Mouse (Mus musculus) left cerebral cortex, postnatal 25 days (tissue): ENCODE measurements around the gene Olfml2a. TPM values are rescaled to one million over a fixed set of nuclear protein-coding genes. Genes with fewer than 3 reads are reported as not detected.

Experiments
- DNase-seq, 2 experiments: peaks; one replicate each; pipeline ENCODE4 v3.0.0; 2022; ENCODE audit warnings: low spot score in 2 of 2, mixed read lengths in 1 of 2
- intact Hi-C: fragments of 180-260 bp; cut with DNase I; formaldehyde crosslinking; loops from one replicate; pipeline ENCODE4 v1.15.1; 2025
- total RNA-seq, 2 experiments: library from RNA; stranded (reverse); gene quantifications; 2 replicates each; pipeline ENCODE4 v1.2.3; 2021

Gene Olfml2a
- total RNA-seq, 2 experiments from 2014 or later = 1.9 to 2.3 TPM

DNA sequence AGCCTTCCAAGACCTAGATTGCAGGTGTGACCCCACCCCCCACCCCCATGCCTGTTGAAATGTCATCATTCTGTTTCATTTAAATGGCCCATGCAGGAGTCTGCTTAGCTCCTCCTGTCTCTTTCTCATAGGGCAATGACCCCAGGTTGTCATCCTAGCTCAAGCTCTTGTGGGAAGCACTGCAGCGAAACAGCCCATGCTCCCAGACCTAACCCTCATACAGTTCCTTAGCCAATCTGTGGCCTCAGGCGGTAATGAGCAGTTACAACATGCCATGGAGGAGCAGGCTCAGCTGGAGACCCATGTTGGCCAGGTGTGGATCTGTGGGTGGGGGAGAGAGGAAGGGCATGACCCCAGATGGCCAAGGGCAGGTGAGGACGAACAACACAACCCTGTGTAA, 43.4 kb downstream of the Olfml2a start:
- DNase-seq = no peak
- intact Hi-C loops = no loop called here

DNA sequence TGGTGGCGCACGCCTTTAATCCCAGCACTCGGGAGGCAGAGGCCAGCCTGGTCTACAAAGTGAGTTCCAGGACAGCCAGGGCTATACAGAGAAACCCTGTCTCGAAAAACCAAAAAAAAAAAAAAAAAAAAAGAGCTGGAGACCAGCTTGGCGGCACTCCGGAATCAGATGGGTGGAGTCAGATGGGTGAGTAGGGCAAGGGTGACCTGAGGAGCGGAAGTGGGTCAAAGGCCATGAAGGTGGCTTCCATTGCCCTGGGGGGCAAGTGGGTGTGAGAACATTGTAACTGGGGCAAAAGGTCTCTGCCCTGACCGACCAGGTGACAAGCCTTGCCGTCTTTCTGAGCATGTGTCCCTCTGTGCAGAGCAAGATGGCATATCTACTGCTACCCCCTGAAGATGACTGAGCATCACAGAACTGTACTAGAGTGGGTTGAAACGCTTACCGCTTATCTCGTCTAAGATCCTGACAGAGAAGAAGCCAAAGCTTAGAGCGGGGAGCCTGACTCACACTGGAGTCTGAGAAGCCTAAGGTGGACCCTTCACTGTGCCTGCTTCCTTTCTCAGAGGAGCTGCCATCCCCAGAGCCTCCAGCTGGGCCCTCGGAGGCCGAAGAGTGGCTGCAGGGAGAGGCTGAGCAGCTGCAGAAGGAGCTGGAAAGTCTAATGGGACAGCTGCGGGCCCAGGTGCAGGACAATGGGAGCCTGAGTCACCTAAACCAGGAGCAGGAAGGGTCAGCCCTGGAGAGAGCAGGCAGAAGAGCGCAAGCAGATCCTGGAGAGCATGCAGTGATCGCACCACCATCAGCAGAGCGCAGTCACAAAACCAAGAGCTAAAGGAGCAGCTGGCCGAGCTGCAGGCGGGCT, 44.4 kb downstream of the Olfml2a start:
- intact Hi-C loops = no loop called here
- no peak for DNase-seq

DNA sequence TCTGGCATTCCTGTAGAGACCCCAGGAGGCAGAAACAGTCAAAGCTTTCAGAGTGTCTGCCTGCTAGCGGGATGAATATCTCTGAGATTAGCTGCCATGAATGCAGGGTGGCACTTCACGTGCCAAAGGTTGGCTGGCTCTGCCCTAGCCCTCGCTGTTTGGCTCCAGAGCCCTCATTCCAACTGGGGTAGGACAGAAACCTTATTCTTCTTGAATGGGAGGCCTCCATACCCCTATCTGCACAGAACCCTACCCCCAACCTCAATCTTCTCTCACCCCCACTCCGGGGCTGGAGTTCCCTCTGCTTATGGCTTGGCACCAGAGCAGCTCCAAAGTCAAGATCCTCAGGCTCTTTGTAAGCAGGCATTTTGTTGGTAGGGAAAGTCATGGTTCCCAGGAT, 46.1 kb downstream of the Olfml2a start:
- intact Hi-C loops = no loop called here
- DNase-seq = no peak

- intact Hi-C loops = no loop called here
- DNase-seq = no peak
Measured at GRCm38 (mm10) chr2:38983456-38983855, 51.7 kb downstream of the Olfml2a start.

DNA sequence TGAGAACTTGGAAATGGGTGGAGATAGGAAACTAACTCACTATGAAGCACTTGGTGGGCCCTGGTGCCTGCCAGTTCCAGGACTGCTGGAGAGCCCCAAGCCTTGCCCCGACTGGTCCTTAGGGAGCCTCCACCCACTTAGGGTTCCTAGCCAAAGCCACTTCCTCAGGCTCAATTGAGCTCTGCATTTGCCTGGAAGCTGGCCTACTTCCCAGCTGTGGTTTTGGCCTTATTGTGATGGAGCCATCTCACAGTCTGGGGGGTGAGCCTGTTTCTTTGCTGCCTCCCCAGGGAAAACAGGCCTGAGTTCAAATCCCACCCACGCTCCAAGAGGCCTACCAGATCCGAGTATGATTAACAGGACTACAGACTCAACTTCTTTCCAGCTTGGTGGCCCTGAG, 54.8 kb downstream of the Olfml2a start:
- intact Hi-C loops = no loop called here
- no peak for DNase-seq

- no peak for DNase-seq
- intact Hi-C loops = no loop called here
Measured at GRCm38 (mm10) chr2:38987371-38987770, 55.6 kb downstream of the Olfml2a start.

DNA sequence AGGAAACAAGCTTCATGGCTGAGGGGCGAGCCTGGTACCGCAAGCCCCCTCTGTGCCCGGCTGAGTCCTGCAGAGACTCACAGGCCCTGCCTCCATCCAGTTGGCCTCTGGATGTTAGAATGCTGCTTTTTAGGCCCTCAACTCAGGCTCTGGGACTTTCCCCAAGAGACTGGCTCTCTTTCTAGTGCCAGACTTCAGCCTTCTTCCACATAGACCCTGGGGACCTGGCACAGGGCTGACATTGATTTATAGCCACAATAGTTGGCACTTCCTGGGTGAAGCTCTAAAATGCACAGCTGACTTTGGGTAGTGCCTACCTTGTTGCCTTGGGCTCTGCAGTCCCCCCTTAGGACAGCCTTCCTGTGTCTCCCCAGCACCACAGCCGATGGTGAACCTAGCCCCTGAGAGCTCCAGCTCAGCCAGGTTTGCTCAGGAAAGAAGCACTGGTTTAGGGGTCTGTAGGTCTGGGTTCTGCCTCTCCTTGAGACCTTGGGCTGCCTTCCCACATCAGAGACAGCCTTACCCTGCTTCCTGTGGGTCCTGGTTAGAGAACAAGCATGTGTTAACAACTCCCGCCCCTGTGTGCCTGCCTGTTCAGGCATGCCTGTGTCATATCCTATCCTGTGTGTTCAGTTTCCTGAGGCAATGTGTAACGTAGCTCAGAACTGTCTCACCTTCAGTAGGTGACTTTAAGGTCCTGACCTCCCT, 56.2 kb downstream of the Olfml2a start:
- DNase-seq = no peak
- intact Hi-C loops = no loop called here

- intact Hi-C loops = no loop called here
- no peak for DNase-seq
Measured at GRCm38 (mm10) chr2:38988929-38989328, 57.2 kb downstream of the Olfml2a start.

- intact Hi-C loops = no loop called here
- no peak for DNase-seq
Measured at GRCm38 (mm10) chr2:38992004-38992403, 60.2 kb downstream of the Olfml2a start.

DNA sequence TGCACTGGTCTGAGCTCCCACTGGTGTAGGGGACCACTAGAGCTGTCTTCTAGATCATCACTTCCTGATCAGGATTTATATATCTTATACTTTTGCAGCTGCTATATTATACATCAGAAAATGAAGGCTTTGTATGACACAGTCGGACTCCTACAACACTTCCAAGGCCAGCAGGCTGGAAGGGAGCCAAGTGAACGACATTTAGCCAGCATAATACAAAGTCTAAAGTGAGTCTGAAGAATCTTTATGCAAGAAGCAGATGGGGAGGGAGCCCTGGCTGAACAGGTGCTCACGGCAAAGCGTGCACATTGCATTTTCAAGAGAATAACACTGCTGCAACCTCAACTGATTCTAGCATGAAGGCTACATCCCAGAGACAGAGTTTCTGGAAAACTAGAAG, 60.7 kb downstream of the Olfml2a start:
- intact Hi-C loops = no loop called here
- peak in 1 of 2 experiments; percentile 38 for DNase-seq

- DNase-seq = peak; percentile 91 to 93
- intact Hi-C loops = loop anchor here (1.0 to 5.0 kb wide), 2 partner anchors 70 to 200 kb away; partner anchors contain the start of gene Nr6a1
Measured at GRCm38 (mm10) chr2:38997386-38998374, 65.9 kb downstream of the Olfml2a start, which contains the start of gene Wdr38. Gene Wdr38 (plus strand): TSS chr2:38997476.

- DNase-seq = no peak
- intact Hi-C loops = loop anchor here (5.0 kb wide), 1 partner anchor 202 kb away; no protein-coding TSS in a partner anchor
Measured at GRCm38 (mm10) chr2:38999381-38999780, 67.6 kb downstream of the Olfml2a start.

DNA sequence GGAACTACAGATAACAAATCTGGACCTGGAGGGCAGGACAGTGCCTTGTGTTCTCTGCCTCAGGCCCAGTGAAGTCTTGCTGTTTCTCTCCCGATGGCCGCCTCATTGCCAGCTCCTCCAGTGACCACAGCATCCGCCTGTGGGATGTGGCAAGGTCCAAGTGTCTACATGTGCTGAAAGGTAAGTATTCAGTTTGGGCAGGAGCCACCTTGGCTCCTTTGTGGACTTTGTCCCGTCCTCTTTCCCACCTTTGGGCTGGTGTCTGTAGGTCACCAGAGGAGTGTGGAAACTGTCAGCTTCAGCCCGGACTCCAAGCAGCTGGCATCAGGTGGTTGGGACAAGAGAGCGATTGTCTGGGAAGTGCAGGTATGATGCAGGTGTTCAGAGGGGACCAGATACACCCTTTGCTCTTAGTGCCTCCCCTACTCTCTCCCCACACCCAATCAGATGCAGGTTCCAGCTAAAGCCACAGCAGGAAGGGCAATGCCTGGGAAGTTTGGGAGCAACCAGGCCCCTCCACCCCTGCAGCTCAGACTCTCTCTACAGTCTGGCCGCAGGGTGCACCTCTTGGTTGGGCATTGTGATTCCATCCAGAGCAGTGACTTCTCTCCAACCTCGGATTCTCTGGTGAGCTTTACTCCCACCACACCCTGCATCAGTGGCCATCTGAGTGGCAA, 68.3 kb downstream of the Olfml2a start:
- intact Hi-C loops = loop anchor here (5.0 kb wide), 1 partner anchor 203 kb away; no protein-coding TSS in a partner anchor
- no peak for DNase-seq

GRCm38 (mm10) chr2:39000587-39000919, 68.8 kb downstream of the Olfml2a start:
- intact Hi-C loops = no loop called here
- DNase-seq = no peak

DNA sequence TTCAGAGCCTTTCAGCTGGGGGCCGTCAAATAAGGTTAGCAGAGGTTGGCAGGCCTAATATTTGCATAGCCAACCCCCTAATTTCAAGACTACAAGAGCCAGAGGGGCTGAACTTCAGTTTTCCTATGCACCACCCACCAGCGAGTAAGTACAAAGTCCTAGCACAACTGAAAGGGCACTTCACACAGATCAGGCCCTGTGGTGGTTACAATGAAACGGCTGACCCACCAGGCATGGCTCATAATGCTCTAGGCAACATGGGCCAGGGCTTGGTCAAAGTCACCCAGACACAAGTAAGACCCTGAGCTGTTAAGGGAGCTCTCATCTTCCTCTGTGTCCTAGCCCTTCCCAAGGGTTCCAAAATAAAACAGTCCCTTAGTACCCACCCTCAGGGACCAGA, 70.1 kb downstream of the Olfml2a start:
- no peak for DNase-seq
- intact Hi-C loops = no loop called here

- DNase-seq = no peak
- intact Hi-C loops = no loop called here
Measured at GRCm38 (mm10) chr2:39003106-39003505, 71.3 kb downstream of the Olfml2a start.

- intact Hi-C loops = no loop called here
- DNase-seq = no peak
Measured at GRCm38 (mm10) chr2:39003512-39003911, 71.7 kb downstream of the Olfml2a start.

GRCm38 (mm10) chr2:39004372-39004771, 72.6 kb downstream of the Olfml2a start:
- no peak for DNase-seq
- intact Hi-C loops = no loop called here

GRCm38 (mm10) chr2:39004880-39005435, 73.2 kb downstream of the Olfml2a start, which contains the start of gene Arpc5l:
Gene Arpc5l (plus strand): TSS chr2:39005348.
- intact Hi-C loops = loop anchor here (5.0 kb wide), 1 partner anchor 363 kb away; the partner anchor contains the start of gene Psmb7
- DNase-seq = peak; percentile 91 to 94
